Mouse (Mus musculus) frontal cortex, postnatal 36 days (tissue): ENCODE results near the gene Net1.
"Not testable (repeated sequence)": the region's sequence is repeated elsewhere in the genome, so short reads cannot be mapped to it uniquely, and the experiment has no call there.

Experiments used
- DNase-seq, 2 experiments: peaks; one replicate each; pipeline ENCODE4 v3.0.0; 2022; ENCODE audit warnings: low spot score in 2 of 2

The Net1 gene

DNA sequence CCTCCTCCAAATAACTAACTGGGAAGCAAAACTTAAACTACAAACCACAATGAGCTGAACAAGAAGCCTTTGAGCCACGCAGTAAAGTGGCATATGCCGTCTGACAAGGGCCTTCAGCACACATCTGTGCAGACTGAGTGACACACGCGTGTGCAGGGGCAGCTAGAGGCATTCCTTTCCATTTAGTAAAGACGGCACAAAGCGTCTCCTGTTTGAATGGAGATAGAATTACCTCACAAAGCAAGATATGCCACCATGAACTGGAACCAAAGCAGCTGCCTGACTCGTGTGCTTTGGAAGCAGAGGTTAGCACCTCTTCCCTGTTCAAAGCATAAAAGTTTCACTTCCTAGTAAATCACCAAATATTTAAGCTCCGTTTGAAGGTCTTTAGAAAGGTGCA, 28.0 kb downstream of the Net1 start:
- DNase-seq, result no peak

DNA sequence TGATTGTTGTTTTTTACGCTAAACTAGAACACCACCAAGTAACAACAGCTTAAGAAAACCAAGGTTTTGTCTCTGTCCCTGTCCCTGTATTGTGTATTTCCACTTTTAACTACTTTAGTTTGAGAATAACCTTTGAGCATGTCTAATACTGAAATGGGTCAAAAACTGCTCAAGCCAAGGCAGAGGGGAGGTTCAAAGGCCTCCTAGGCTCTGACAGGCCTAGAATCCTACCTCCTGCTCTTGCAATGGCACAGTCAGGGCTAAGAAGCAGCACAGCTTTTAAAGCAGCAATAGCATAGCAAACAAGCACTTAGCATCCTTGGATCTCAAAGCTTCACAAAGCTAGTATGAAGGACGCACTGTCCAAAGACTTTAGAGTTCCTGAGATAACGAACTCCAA, 28.9 kb downstream of the Net1 start:
- no peak for DNase-seq

DNA sequence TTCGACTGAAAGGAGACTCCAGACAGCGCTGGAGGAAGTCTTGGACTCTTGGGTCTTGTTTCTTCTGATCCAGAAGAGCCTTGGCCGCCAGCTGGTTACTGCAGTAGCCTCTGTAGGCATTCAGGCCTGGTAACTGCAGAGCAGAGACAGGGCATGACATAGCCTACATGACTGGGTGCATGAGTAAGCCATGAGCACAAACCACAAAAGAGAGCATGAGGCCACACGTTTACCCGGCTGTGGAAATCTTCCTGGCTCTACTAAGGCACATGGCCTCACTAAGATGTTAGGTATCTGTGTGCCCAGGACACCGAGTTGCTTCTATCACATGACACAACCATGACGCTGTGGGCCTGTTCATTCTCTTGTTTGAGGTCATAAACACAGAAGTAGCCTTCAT, 31.4 kb downstream of the Net1 start:
- no peak for DNase-seq

DNA sequence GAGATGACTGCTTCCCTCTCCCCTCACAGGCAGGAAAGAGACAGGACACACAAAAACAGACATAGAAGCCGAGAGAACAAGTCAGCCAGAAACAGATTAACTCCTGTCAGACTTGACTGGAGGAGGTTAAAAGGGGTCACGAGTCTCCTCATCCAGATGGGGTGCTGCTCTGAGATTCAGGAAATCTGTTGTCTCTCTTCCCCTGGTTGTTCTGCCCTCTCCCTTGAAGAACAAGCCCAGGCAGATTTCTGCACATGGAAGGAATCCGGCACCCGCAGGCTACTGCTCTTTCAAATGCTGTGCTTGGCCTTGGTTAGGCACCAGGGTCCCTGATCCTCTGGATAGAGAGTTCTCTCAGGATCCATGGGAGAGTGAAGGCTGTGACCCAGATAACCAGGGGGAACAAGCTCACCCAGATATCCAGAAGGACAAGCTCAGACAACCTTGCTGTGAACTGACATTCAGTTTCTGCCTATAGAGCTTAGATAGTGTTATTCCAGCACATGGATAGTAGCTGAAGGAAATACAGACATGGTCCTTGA, 40.3 kb downstream of the Net1 start:
- DNase-seq, result no peak

DNA sequence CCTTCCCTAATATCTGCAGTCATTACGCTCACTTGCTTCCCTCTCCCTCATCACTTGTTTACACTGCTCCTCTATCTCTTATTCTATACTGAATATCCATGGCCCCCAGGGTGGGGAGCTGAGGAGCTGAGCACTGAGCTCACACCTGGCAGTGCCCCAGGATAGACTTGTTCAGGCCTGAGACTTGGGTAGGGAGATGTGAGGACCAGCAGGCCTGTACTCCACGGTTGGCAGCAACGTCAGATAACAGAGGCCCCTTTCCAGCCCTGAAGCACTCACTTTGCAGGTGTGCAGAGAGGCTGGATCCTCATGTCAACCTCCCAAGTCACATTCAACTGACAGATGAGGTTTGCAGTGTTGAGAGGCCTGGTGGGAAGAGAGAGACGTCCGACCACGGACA, 40.8 kb downstream of the Net1 start:
- no peak for DNase-seq

DNA sequence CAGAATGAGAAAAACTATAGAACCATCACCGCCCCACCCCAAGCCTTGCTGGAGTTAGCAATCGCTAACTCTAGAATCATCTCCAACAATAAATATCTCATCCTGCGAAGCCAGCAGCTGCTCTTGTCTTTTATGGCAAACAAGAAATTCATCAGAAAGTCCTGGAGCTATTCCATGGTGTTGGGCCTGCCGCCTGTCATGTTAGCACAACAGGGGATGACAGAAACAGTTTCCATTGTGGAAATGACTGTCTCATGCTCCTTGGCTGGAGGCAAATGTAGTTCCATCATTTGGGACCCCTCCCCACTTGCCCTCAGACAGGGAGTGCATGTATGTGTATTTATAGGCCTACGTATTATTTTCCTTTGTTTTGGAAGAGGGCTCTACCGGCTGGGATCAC, 41.6 kb downstream of the Net1 start:
- peak in 1 of 2 experiments; percentile 29 for DNase-seq

DNA sequence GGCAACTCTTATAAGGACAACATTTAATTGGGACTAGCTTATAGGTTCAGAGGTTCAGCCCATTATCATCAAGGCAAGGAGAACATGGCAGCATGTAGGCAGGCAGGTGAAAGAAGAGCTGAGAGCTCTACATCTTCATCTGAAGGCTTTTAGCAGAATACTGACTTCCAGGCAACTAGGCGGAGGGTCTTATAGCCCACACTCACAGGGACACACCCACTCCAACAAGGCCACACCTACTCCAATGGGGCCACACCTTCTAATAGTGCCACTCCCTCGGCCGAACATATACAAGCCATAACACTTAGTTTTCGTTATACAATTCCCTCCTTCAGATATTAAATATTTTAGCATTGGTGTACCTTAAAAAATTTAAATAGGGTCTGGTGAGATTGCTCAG, 45.2 kb downstream of the Net1 start:
- DNase-seq, result no peak

DNA sequence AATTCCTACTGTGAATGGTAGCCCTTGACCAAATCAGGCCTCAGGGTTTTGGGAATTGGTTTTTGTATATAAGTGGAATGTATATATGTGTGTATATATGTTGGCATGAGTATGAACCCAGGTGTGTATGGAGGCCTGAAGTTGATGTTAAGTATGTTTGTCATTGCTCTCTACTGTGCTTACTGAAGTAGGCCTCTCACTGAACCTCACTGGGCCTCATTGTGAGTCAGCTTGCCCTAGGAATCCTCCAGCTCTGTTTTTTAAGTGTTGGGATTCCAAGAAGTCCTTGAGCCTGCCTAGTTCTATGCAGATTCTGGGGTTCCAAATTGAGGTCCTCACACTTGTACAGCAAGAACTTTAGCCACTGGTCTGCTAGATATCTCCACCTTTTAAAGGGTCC, 48.1 kb downstream of the Net1 start:
- no peak for DNase-seq

DNA sequence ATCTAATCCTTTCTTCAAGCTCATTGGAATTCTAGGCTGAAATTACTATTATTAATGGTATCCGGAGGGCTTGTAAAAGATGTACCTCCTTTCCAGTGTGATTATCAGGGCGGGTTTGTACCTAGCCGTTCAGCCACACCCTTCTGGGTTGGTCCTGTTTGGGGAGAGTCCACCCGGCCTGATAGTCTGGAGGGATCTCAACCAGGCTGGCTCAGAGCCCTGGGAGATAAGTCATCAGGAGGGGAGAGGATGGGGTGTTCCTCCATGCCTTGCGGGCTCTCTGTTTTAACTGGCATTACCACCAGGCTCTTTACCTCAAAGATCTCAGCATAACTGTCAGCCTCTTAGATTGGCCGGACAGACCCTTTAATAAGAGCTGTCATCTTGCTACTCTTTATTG, 50.9 kb downstream of the Net1 start:
- no peak for DNase-seq

DNA sequence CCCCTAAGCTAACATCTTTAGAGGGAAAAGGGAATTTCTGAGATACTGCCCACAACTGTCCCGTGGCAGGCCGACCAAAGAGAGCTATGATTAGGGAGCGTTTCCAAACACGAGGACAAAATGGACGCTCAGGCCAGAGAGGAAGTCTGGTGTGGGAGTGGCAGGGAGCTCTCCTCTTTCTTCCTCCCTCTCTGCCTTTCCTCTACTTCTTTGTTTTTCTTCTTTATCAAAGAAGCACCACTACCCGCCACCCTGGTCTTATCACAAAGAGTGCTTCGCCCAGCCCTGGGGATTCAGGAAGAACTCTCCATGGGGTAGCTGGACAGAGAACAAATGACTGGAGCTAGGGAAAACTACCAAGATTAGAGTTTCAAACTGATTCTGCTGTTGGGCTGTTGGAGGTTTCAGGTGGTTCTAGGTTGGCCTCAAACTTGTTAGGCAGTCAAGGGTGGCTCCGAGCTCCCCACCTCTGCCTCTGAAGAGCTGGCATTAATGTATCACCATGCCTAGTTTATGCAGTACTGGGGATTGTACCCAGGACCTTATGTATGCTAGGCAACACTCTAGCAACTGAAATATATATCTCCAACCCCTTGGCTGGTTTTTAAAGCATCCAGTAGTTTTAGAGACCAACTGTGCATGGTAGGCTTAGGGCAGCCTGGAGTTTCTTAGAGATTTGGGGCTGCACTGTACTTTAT, 51.5 kb downstream of the Net1 start:
- no peak for DNase-seq

DNA sequence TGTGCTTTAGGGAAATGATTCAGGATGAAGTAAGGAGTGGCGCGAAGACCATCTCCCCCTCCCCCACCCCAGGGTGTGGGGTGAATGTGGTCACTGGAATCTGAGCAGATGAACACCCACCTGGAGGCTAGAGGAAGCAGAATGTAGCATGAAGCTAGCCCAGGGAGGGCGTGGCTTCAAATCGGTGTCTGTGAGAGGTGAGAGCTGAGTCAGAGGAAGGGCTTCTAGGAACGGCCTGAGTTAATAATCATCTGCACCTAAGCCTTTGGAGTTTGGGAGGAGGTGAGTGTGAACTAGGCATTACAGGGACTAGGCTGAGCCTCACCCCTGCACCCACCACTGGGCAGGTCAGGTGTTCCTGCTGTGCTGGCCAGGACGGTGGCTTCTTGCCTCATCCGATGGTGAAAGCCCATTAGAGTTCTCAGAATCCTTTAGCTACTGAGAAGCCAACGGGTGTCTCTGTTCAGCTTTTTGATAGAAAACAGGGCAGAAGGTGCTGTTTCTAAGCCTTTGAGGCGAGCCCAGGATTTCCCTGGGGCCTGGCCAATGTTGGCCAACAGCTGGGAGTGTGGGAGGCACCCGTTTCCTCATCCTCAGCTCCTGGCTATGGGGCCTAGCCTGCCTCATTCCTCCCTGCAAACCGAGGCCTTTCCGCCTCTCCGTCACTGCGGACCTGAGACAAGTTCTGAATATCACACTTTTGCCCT, 52.2 kb downstream of the Net1 start:
- DNase-seq, result no peak

DNA sequence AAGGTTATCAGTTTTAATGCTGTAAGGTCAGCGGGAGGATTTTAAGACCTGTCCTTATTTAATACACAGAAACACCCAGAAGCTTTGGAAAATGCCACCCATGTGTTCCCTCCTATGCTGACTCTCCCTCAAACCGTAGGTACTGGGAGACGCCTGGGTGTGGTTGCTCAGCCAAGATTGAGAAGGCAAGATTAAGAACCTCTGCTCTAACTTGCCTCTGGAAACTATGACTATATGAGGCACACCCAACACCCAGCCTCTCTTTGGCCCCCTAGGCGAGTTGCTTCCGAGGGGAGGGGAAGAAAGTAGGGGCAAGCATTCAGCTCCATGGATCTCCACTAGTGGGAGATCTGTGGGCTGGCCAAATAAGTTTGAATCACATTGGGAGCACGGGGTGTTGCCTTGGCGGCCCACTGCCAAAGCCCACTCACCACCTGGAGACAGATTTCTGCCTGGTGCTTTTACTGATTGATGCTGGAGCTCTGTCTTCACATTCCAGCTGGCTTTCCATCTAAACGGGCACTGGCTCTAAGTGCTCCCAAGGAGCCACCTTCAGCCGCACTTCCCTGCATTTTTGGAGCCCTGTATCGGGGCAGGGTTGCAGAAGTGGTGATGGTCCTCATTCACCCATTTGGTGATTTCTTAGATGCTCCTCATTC, 55.0 kb downstream of the Net1 start:
- DNase-seq, result peak; percentile 64 to 70

DNA sequence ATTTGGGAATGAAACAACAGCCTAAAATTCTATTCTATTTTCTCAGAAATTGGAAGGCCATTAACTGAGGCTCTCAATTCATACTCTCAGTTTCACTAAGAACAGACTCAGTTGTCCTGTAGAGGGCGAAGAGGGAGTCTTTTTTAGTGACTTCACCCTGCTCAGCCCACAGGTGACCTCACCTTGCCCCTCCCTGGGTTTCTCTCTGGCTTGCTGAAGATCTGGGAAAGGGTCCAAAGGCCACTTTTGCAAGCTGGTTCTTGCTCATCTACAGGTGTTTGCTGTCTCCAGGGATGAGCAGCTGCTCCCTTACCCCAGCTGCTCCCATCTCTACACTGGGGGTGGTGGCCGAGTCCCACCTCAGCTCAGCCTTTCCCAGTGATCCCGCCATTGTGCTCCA, 55.7 kb downstream of the Net1 start:
- DNase-seq, result no peak

DNA sequence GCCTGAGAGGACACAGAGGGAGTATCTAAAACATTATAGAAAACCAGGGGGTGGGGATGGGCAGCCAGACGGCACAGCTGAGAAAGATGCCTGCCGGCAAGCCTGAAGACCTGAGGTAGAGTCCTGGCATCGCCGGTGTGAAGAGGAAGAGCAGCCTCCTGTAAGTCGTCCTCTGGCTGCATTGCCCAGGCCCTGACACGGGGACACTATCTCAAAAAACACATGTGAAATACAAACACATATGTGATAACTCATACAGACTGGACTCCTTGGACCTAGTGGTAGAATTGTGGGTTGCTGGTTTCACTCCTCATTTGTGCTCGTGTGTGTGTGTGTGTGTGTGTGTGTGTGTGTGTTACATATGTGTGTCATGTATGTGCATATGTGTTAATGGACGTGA, 56.8 kb downstream of the Net1 start:
- DNase-seq, result no peak

DNA sequence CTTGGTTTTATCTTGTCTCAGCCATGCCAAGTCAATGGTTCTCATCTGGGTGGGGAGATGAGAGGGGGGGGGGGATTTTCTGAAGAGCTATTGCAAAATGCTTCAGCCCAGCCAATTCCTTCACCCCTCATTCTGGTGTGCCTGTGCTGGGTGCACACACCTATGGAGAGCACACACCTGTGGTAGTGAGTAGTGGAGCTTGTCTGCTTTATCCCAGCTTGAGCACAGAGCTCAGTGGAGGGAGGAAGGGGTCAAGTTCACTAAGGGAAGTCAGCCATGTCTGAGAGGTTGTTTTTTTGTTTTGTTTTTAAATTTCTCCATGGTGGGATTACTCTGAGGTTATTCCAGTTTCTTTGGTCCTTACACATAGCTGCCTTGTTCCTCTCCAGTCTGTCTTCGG, 61.8 kb downstream of the Net1 start:
- DNase-seq, result no peak

DNA sequence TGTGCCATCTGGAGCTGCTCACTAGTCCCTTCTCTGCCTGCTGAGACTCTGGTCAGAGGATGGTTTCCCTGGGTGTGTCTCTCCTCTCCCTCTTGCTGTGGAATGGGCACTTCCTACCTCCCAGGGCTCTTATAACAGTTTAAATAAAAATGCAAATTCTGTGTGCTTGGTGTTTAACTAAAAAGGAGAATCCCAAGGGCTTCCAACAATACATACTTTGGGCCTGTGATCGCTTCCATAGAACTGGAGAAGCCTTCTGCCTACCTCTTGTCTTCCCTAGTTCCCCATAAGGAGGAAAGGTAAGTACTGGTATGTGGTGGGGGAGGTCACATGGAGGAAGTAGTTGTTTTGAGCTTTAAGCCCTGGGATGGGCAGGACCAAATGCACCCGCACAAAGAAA, 63.2 kb downstream of the Net1 start:
- DNase-seq, result no peak

DNA sequence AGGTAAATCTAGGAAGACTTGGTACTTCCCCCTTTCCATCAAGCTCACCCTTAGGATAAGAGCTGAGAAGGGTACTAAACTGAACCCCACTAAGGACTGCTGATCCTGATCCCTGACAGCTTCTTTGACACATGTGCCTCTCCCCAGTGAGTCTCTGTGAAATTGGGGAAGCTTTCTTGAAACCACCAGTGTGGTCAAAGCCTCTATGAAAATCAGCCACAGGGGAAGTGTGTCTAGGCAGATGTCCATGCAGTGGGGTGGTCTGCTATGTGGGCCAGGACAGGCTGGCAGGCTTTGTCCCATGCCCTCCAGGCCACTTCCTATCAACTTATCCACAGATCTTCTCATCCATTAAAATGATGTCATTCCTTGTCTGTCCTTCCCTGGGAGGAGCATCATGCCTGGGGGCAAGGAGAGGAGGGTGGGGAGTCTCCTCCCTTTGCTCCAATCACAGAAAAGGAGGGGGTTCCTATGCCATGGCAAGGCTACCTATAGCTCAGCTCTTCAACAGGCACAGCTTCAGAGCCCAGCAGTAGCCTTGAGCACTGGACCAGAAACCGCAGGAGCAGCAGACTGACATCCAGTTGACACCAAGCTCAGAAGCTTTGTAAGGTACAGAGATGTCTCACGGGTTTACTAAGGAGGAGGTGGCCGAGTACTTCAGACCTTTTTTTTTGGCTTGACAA, 64.2 kb downstream of the Net1 start, which contains the start of gene Calm5:
Calm5 (plus strand) TSS at position 526 of the 686 bp plus-strand sequence.
- not testable (repeated sequence) for DNase-seq

DNA sequence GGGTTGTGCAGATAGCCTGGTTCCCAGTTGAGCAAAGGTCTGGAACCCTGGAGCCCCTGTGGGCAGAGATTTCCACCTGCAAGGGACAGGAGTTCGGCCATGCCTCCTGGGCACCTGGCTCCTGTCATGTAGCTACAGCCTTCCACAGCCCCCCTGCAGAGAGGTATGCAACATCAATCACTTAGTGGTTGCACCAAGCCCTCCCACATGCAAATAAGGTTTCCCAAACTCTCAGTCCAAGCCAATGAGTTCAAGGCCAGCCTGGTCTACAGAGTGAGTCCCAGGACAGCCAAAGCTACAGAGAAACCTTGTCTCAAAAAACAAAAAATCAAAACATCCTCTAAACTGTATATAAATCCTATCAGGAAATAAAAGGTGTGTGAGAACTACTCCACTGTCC, 67.7 kb downstream of the Net1 start:
- no peak for DNase-seq

DNA sequence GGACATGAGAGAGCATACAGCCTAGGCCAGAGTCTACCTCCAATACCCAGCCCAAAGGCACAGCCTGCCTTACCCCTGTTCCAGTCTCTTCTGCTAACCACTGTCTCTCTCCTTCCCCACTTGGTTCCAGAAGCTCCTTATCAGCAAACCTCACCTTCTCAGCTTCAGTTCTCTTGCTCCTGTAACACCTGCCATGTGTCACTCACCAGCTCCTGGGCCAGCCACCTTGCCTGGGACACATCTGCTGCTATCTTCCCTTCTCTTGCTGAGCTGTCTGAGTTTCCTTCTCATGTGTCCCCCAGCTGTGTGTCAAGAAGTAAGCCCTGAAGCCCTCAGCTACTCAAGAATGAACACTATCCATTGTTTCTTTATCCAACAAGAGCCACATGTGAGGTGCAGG, 77.4 kb downstream of the Net1 start:
- DNase-seq, result not testable (repeated sequence)

DNA sequence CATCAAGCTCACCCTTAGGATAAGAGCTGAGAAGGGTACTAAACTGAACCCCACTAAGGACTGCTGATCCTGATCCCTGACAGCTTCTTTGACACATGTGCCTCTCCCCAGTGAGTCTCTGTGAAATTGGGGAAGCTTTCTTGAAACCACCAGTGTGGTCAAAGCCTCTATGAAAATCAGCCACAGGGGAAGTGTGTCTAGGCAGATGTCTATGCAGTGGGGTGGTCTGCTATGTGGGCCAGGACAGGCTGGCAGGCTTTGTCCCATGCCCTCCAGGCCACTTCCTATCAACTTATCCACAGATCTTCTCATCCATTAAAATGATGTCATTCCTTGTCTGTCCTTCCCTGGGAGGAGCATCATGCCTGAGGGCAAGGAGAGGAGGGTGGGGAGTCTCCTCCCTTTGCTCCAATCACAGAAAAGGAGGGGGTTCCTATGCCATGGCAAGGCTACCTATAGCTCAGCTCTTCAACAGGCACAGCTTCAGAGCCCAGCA, 80.7 kb downstream of the Net1 start, which contains the start of gene Calm4:
Calm4 (plus strand) TSS at position 446 of the 496 bp plus-strand sequence.
- not testable (repeated sequence) for DNase-seq

DNA sequence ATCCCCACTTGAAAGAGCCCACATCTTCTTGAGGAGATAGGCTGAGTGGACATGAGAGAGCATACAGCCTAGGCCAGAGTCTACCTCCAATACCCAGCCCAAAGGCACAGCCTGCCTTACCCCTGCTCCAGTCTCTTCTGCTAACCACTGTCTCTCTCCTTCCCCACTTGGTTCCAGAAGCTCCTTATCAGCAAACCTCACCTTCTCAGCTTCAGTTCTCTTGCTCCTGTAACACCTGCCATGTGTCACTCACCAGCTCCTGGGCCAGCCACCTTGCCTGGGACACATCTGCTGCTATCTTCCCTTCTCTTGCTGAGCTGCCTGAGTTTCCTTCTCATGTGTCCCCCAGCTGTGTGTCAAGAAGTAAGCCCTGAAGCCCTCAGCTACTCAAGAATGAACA, 84.4 kb downstream of the Net1 start:
- not testable (repeated sequence) for DNase-seq

DNA sequence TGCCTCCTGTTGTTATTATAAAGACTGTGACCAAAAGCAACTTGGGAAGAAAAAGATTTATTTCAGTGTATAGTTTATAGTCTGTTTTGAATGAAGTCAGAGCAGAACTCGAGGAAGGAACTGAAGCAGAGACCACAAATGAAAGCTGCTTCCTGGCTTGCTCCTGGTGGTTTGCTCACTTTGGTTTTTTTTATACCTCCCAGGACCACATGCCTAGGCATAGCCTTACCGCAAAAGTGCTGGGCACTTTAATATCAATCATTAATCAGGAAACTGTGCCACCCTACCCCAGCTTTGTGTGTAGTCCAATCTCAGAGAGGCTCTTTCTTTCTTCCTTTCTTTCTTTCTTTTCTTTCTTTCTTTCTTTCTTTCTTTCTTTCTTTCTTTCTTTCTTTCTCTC, 85.6 kb downstream of the Net1 start:
- DNase-seq, result no peak
